Mouse (Mus musculus) neural tube, embryonic 15.5 days (tissue): ENCODE measurements around the gene Cmtr1. TPM values are rescaled to one million over a fixed set of nuclear protein-coding genes. Genes with fewer than 3 reads are reported as not detected.
A peak's percentile ranks its signal among the peaks of the same experiment; 100 is the strongest.

Experiments
- ATAC-seq: fragments of 200-750 bp; cut with Nextera tagmentation; 2 replicates; pipeline ENCODE4 v1.8.0; 2017; ENCODE audit warnings: mild to moderate bottlenecking, moderate TSS enrichment, moderate library complexity; ENCODE audit not compliant: low FRiP score
- H3K27ac ChIP-seq: fragments of 300-500 bp; sonication (generic); replicated peaks from 2 replicates; pipeline ENCODE4 v1.5.1; 2015; ENCODE audit warnings: mild to moderate bottlenecking, inconsistent platforms
- H3K27me3 ChIP-seq: fragments of 300-500 bp; sonication (generic); replicated peaks from 2 replicates; pipeline ENCODE4 v1.6.1; 2015; ENCODE audit warnings: inconsistent platforms
- H3K36me3 ChIP-seq: fragments of 300-500 bp; sonication (generic); 2 replicates; pipeline ENCODE4 v1.6.1; 2015; ENCODE audit warnings: inconsistent platforms
- H3K4me1 ChIP-seq: fragments of 300-500 bp; sonication (generic); 2 replicates; pipeline ENCODE4 v1.6.1; 2015; ENCODE audit warnings: inconsistent platforms
- H3K4me2 ChIP-seq: fragments of 300-500 bp; sonication (generic); 2 replicates; pipeline ENCODE4 v1.6.1; 2015; ENCODE audit warnings: inconsistent platforms, mild to moderate bottlenecking, moderate library complexity
- H3K4me3 ChIP-seq: fragments of 300-500 bp; sonication (generic); replicated peaks from 2 replicates; pipeline ENCODE4 v1.5.1; 2015; ENCODE audit warnings: mild to moderate bottlenecking, inconsistent platforms
- H3K9ac ChIP-seq: fragments of 300-500 bp; sonication (generic); replicated peaks from 2 replicates; pipeline ENCODE4 v1.6.1; 2015; ENCODE audit warnings: mild to moderate bottlenecking, inconsistent platforms
- H3K9me3 ChIP-seq: fragments of 300-500 bp; sonication (generic); replicated peaks from 2 replicates; pipeline ENCODE4 v1.6.1; 2016; ENCODE audit warnings: inconsistent platforms
- WGBS: fragments of 180-500 bp; shearing (Covaris S2); methylation state at CpG from one replicate; pipeline ENCODE4 v1.1.7; 2015; ENCODE audit warnings: mixed read lengths; 5-methylcytosine and 5-hydroxymethylcytosine counted together
- polyA plus RNA-seq: library from polyadenylated mRNA; unstranded; fragments of >200 nt; fragmentation: Nextera tagmentation; extraction: Ambion mirVana; gene quantifications from 2 replicates; pipeline ENCODE4 v1.2.1, GENCODE M21; 2015

Gene Cmtr1
- polyA plus RNA-seq, 1 experiment from 2014 or later: 119 TPM

GRCm38 (mm10) chr17:29724610-29725009 is 64.2 kb downstream of the Cmtr1 start:
- Histone ChIP-seq H3K9ac (no peak overlapping the region), H3K9me3 (no peaks in the 10 kb centered on the region), H3K4me3 (no peak overlapping the region), H3K27ac (no peak overlapping the region), H3K36me3 (no peaks in the 10 kb centered on the region), H3K4me2 (no peak overlapping the region), H3K4me1 (no peaks in the 10 kb centered on the region), H3K27me3 (0 out of 2 replicates have a peak, but pooled peaks cover 3% of the 10 kb centered on the region)
- 55% methylated on average over 6 of the region's 6 CpGs for WGBS
- ATAC-seq: peak; percentile 21; the same call in 1 of the 2 replicates

- Histone ChIP-seq H3K9me3 (no peaks in the 10 kb centered on the region), H3K4me3 (no peak overlapping the region), H3K4me1 (peaks cover 3% of the 10 kb centered on the region), H3K9ac (no peak overlapping the region), H3K27me3 (no peaks in the 10 kb centered on the region), H3K4me2 (no peak overlapping the region), H3K27ac (no peak overlapping the region), H3K36me3 (no peaks in the 10 kb centered on the region)
- ATAC-seq: 0 out of 2 replicates have a peak, but pooled peaks have one; percentile 5
- 62% methylated on average over 6 of the region's 6 CpGs for WGBS
These were observed 64.7 kb downstream of the Cmtr1 start for GRCm38 (mm10) chr17:29725027-29725620.

DNA sequence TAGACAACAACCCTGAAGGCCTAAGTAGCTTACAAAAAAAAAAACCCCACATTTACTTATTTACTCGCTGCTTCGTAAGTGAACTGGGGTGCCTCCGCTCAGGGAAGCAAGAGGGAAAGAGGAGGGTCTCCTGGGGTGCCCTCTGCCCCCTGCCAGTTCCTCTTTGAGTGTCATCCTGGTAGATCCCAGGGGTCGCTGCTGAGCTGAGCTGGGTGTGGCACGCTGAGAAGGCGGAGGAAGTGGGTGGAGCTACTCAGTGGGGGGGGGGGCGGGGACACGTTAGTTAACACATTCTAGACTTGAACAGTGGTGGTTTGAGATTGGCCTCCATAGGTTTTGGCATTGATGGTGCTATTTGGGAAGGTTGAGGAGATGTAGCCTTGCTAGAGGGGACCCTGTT is 67.7 kb downstream of the Cmtr1 start:
- H3K27me3 ChIP-seq: no peaks in the 10 kb centered on the region
- H3K9me3 ChIP-seq: no peaks in the 10 kb centered on the region
- H3K4me1 ChIP-seq: peaks cover 24% of the 10 kb centered on the region
- 60% methylated on average over 8 of the region's 8 CpGs for WGBS
- no peak overlapping the region for H3K4me3 ChIP-seq
- no peak for ATAC-seq
- no peak overlapping the region for H3K9ac ChIP-seq
- no peak overlapping the region for H3K4me2 ChIP-seq
- no peak overlapping the region for H3K27ac ChIP-seq
- no peaks in the 10 kb centered on the region for H3K36me3 ChIP-seq

- no peak; the same call in 1 of the 2 replicates for ATAC-seq
- Histone ChIP-seq H3K27ac (peak overlapping the region; percentile 60), H3K4me2 (no peak overlapping the region), H3K27me3 (no peaks in the 10 kb centered on the region), H3K9ac (no peak overlapping the region), H3K4me1 (peaks cover 31% of the 10 kb centered on the region), H3K9me3 (no peaks in the 10 kb centered on the region), H3K36me3 (no peaks in the 10 kb centered on the region), H3K4me3 (no peak overlapping the region)
- WGBS: 24% methylated on average over 13 of the region's 13 CpGs
These were observed 70.3 kb downstream of the Cmtr1 start for GRCm38 (mm10) chr17:29730510-29731265.

DNA sequence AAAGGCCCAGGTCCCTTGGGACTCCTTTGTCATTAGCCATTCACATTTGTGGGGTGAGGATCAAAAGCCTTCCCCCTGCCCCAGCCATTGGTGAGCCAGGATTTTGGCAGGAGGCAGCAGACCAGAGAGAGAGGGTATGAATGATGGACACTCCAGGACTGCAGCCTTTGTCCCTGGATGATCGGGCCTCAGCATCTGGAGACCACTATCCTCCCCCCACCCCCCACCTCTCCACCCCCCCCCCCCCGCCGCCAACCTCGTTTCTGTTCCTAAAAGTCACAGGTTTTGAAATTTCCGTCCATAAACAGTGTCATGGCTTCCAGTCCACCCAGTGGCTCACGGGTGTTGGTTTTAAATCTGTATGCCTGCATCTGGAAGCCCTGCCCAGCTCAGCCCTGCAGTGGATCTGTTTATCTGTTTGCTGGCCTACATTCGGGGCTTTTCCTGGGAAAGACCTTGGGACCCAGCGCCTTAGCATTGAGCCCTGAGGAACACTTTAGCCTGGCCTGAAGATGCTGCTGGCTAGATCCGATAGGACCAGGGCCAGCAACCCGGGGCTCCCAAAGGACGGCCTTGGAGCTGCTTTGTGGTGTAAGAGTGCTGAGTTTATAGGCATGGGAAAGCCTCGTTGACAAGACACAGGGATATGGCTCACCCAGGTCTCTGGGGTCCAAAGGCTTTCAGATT is 71.0 kb downstream of the Cmtr1 start:
- no peak overlapping the region for H3K4me3 ChIP-seq
- H3K4me2 ChIP-seq: no peak overlapping the region
- peaks cover 38% of the 10 kb centered on the region for H3K4me1 ChIP-seq
- H3K9ac ChIP-seq: 0 out of 2 replicates have a peak overlapping the region, but pooled peaks have one; percentile 10
- no peaks in the 10 kb centered on the region for H3K9me3 ChIP-seq
- no peaks in the 10 kb centered on the region for H3K36me3 ChIP-seq
- H3K27me3 ChIP-seq: no peaks in the 10 kb centered on the region
- 34% methylated on average over 12 of the region's 12 CpGs for WGBS
- ATAC-seq: 0 out of 2 replicates have a peak, but pooled peaks have one; percentile 40
- H3K27ac ChIP-seq: peak overlapping the region; percentile 60

- Histone ChIP-seq H3K4me1 (peaks cover 43% of the 10 kb centered on the region), H3K36me3 (no peaks in the 10 kb centered on the region), H3K9ac (0 out of 2 replicates have a peak overlapping the region, but pooled peaks have one; percentile 10), H3K4me2 (no peak overlapping the region), H3K27me3 (no peaks in the 10 kb centered on the region), H3K9me3 (no peaks in the 10 kb centered on the region), H3K27ac (peak overlapping the region; percentile 60; the same call in 1 of the 2 replicates), H3K4me3 (no peak overlapping the region)
- 37% methylated on average over 6 of the region's 6 CpGs for WGBS
- ATAC-seq: no peak
These were observed 71.5 kb downstream of the Cmtr1 start for GRCm38 (mm10) chr17:29731953-29732325.

- Histone ChIP-seq H3K4me2 (no peak overlapping the region), H3K27me3 (no peaks in the 10 kb centered on the region), H3K9ac (no peak overlapping the region), H3K4me3 (no peak overlapping the region), H3K36me3 (no peaks in the 10 kb centered on the region), H3K9me3 (no peaks in the 10 kb centered on the region), H3K27ac (no peak overlapping the region), H3K4me1 (peaks cover 43% of the 10 kb centered on the region)
- 82% methylated on average over 2 of the region's 2 CpGs for WGBS
- no peak for ATAC-seq
These were observed 72.1 kb downstream of the Cmtr1 start for GRCm38 (mm10) chr17:29732522-29732921.

DNA sequence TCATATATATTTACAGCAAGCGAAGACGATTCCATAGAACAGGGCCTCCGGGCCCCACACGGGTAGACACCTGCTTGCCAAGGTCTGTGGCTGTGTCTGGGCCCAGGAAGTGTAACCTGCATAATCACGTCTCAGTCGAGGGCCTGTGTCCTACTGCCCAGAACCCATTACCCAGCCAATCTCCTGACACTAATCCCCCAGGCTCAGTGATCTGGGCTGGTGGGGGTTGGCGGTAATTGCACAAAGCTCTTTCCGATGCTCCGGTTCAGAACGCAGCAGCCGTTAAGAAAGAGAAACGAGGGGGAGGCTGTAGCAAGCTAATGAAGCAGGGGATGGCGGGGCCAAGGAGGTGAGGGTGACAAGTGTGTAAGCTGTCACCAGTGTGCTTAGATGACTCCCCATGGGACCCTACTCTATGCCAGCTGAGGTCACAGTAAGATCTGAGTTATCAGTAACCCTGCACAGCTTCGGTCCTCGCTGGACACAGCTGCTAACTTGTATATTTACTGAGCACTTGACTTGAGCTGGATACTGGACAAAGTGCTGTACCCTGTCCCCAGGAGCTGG is 76.1 kb downstream of the Cmtr1 start:
- Histone ChIP-seq H3K9me3 (no peaks in the 10 kb centered on the region), H3K36me3 (no peaks in the 10 kb centered on the region), H3K4me1 (peaks cover 37% of the 10 kb centered on the region), H3K4me3 (no peak overlapping the region), H3K27ac (peak overlapping the region; percentile 38), H3K4me2 (no peak overlapping the region), H3K9ac (no peak overlapping the region), H3K27me3 (no peaks in the 10 kb centered on the region)
- no peak for ATAC-seq
- WGBS: 22% methylated on average over 15 of the region's 15 CpGs

- H3K4me1 ChIP-seq: peaks cover 30% of the 10 kb centered on the region
- no peak overlapping the region for H3K9ac ChIP-seq
- H3K4me2 ChIP-seq: peak overlapping the region; percentile 9; the same call in 1 of the 2 replicates
These were observed 77.7 kb downstream of the Cmtr1 start for GRCm38 (mm10) chr17:29737849-29738804.

DNA sequence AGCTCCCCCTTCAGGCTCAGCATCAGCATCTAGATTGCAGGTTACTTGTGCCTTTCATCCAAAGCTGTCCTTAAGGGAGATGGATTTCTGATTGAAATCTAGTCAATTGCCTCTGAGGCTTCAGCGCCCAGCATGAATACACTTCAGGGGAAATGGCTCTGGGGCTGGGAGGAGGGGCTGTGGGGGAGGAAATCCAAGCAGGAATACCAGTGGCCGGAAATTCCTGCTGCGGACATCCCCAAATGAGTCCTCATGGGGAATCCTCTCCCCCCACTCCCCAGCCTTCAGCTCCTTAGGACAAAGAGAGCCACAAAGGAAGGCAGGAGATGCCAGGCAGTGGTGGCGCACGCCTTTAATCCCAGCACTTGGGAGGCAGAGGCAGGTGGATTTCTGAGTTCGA is 87.1 kb downstream of the Cmtr1 start:
- Histone ChIP-seq H3K9me3 (no peaks in the 10 kb centered on the region), H3K4me1 (peaks cover 27% of the 10 kb centered on the region), H3K4me3 (no peak overlapping the region), H3K27ac (no peak overlapping the region), H3K4me2 (no peak overlapping the region), H3K27me3 (peaks cover 6% of the 10 kb centered on the region; the same call in 1 of the 2 replicates), H3K9ac (no peak overlapping the region), H3K36me3 (no peaks in the 10 kb centered on the region)
- WGBS: 46% methylated on average over 6 of the region's 6 CpGs
- ATAC-seq: no peak

More at GRCm38 (mm10) chr17:29737849-29738804, 77.7 kb downstream of the Cmtr1 start:
- H3K27ac ChIP-seq: no peak overlapping the region
- H3K36me3 ChIP-seq: no peaks in the 10 kb centered on the region
- no peaks in the 10 kb centered on the region for H3K9me3 ChIP-seq
- no peak overlapping the region for H3K4me3 ChIP-seq
- peak; percentile 60; the same call in 1 of the 2 replicates for ATAC-seq
- 35% methylated on average over 21 of the region's 22 CpGs for WGBS
- no peaks in the 10 kb centered on the region for H3K27me3 ChIP-seq
